Mouse (Mus musculus) heart, postnatal 36 days (tissue): ENCODE data around the gene Cmip. TPM values are rescaled to one million over a fixed set of nuclear protein-coding genes. Genes with fewer than 3 reads are reported as not detected.

Source experiments
- microRNA-seq, 2 experiments: library from miRNA; unstranded; fragments of <30 nt; microRNA quantifications; one replicate each; pipeline ENCODE4 v1.2.0; 2021; ENCODE audit warnings: borderline number of aligned reads in 2 of 2
- total RNA-seq, 2 experiments: library from RNA; stranded (reverse); gene quantifications; 2 replicates each; pipeline ENCODE4 v1.2.3; 2021

Cmip gene
- total RNA-seq, 2 experiments from 2014 or later: 20.3 to 25.1 TPM

Small RNAs within 50 kb of the gene (microRNA-seq; reads per million reads assigned to microRNA genes)
- 0 reads per million in 2 experiments for gene Mir7077
- gene Mir7078: 0 reads per million in 2 experiments

Other genes starting within 250 kb of the Cmip start
- under 1 TPM in 1 of 2 experiments, not detected in 1; 0.08 TPM for gene Pkd1l2, start 174.6 kb upstream of the Cmip start, total RNA-seq
- not detected for gene Bco1, start 161.2 kb upstream of the Cmip start, total RNA-seq
- 1 to 10 TPM; 4.5 to 5.1 TPM for gene Gan, start 98.9 kb upstream of the Cmip start, total RNA-seq
- gene Plcg2, start 241.2 kb downstream of the Cmip start, total RNA-seq: 1 to 10 TPM; 6.5 to 7.5 TPM